Mouse (Mus musculus): ENCODE measurements around the gene Cyp1a2. TPM values are rescaled to one million over a fixed set of nuclear protein-coding genes. Genes with fewer than 3 reads are reported as not detected.
A peak's percentile ranks its signal among the peaks of the same experiment; 100 is the strongest.

Gene Cyp1a2
- polyA plus RNA-seq, 1 experiment from 2014 or later: not detected

DNA sequence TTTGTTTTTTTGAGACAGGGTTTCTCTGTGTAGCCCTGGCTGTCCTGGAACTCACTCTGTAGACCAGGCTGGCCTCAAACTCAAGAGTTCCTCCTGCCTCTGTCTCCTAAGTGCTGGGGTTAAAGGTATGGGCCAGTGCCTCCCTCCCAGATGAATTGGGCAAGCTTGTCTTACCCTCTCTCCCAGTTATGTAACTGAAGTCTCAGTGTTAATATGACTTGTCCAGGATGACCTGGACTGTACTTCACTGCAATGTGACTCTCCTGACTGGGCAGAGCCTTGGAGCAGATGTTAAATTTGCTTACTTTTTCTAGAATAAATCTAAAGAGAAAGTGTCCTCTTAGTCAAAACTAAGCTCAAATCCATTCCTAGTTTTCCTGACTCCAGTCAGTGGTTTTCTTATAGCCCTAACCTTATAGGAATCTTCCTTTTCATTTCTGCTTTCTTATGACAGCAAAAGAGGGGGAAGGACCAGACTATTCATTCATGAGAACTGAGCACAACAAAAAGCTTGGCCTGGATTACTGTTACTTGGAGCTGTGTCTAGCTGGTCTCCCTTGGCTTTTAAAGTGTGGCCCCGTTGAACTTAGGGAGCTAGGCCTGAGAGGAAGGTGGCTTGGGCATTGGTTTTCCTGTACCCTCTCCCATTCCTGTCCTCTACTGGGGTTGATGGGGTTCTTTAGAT, 15.1 kb upstream of the Cyp1a2 start:
- ATAC-seq: no peak
- no peak overlapping the region for H3K4me2 ChIP-seq (replicated peaks)
- H3K36me3 ChIP-seq: no peaks in the 10 kb centered on the region
- H3K4me1 ChIP-seq (replicated peaks): peaks cover 14% of the 10 kb centered on the region
- H3K27ac ChIP-seq: no peak overlapping the region
- WGBS: 72% methylated on average over 1 of the region's 1 CpGs
- H3K9me3 ChIP-seq: no peaks in the 10 kb centered on the region
- peaks cover 43% of the 10 kb centered on the region for H3K27me3 ChIP-seq
- H3K4me3 ChIP-seq (replicated peaks): no peak overlapping the region
- H3K9ac ChIP-seq (replicated peaks): no peak overlapping the region

DNA sequence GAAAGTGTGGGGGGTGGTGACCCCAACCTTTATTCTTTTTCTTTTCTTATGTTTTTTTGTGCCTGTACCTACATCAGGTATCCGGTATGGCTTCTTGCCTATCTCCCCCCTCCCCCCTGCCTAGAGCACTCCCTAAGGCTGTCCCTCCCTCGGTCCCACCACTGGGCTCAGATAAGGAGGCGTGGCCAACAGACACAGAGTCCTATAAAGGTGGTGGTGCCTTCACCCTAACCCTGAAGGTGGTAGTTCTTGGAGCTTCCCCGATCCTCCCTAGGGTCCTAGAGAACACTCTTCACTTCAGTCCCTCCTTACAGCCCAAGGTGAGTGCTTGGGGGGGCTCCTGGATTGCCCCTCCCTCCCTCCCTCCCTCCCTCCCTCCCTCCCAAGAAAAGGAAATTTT, 13.9 kb upstream of the Cyp1a2 start:
- WGBS: 21% methylated on average over 4 of the region's 4 CpGs
- H3K9ac ChIP-seq (replicated peaks): no peak overlapping the region
- no peaks in the 10 kb centered on the region for H3K9me3 ChIP-seq
- H3K4me3 ChIP-seq (replicated peaks): no peak overlapping the region
- peaks cover 43% of the 10 kb centered on the region for H3K27me3 ChIP-seq
- peaks cover 14% of the 10 kb centered on the region for H3K4me1 ChIP-seq (replicated peaks)
- no peaks in the 10 kb centered on the region for H3K36me3 ChIP-seq
- no peak overlapping the region for H3K27ac ChIP-seq
- ATAC-seq: 0 out of 2 replicates have a peak, but pooled peaks have one; percentile 27
- no peak overlapping the region for H3K4me2 ChIP-seq (replicated peaks)

DNA sequence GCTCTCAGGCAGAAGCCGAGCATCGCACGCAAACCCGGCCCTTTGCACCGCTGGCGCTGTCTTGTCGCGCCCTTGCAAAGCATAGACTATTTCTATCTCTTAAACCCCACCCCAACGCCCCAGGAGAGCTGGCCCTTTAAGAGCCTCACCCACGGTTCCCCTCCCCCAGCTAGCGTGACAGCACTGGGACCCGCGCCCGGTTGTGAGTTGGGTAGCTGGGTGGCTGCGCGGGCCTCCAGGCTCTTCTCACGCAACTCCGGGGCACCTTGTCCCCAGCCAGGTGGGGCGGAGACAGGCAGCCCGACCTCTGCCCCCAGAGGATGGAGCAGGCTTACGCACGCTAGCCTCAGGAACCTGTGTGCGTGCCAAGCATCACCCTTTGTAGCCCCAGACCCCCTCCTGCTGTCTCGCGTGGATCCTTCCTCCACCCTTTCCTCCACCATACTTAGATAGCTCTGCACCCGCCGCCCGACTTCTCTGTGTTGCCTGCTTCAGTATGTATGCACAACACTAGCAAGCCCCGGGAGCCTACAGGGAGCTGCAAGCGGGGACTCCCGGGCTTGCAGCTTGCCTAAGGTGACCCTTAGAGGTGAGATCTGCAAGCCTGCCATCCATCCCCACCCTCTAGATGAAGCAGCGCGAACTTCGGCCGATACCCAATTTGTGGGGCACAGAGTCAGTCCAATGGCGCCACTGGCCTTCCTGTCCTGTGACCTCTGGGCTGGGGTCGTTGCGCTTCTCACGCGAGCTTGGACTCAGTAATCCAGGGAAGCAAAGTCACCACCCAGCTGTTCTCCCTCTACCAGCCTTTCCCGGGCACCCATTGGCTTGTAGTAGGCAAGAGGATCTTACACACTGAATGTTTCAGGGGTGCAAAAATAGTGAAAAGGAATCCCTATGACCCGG, 13.1 kb upstream of the Cyp1a2 start:
- WGBS: 1% methylated on average over 42 of the region's 42 CpGs

DNA sequence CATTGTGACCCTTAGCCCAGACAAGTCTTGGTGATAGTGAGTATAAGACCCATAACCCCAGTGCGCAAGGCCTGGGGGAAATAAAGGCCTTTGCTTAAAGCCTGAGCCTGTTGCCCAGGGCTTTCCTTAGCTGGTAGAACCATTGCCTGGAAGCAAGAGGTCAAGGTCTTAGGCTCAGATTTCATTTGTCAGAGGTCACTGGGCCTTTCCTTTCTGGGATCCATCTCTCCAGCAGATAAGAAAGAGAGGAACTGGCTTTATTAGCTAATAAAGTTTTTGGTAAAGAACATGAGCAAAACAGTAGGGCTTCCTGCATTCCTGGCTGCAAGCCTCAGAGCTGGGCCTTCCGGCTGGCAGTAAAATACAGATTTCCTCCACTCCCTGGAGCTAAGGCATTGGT, 10.6 kb upstream of the Cyp1a2 start:
- no peak for ATAC-seq

More for the DNA sequence above, 13.1 kb upstream of the Cyp1a2 start:
- peak overlapping the region; percentile 77 for H3K4me2 ChIP-seq (replicated peaks)
- H3K9ac ChIP-seq (replicated peaks): peak overlapping the region; percentile 71
- ATAC-seq: peak; percentile 72
- H3K4me1 ChIP-seq (replicated peaks): peaks cover 14% of the 10 kb centered on the region
- H3K36me3 ChIP-seq: no peaks in the 10 kb centered on the region
- H3K27me3 ChIP-seq: peaks cover 43% of the 10 kb centered on the region
- no peaks in the 10 kb centered on the region for H3K9me3 ChIP-seq
- H3K4me3 ChIP-seq (replicated peaks): peak overlapping the region; percentile 49
- no peak overlapping the region for H3K27ac ChIP-seq

DNA sequence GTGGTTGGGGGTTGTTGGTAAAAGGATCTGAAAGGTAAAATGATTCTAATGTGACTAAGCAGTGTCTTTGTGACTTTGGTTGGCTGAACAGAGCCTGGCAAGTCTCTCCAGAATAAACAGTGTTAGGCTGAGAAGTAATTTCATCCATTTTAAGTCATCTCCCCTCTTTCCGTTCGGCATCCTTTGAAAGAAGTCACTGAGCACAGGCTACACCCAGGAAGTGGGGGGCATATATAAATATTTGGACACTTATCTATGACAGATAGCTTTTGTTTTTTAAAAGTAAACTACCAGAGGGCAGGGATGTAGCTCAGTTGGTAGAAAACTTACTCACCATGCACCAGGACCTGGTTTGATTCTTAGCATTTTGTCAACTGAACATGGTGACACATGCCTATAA, 5.1 kb upstream of the Cyp1a2 start:
- Histone ChIP-seq H3K4me2 (replicated peaks) (no peak overlapping the region), H3K4me3 (replicated peaks) (no peak overlapping the region), H3K9me3 (no peaks in the 10 kb centered on the region), H3K36me3 (no peaks in the 10 kb centered on the region), H3K9ac (replicated peaks) (no peak overlapping the region), H3K27me3 (no peaks in the 10 kb centered on the region), H3K4me1 (replicated peaks) (no peaks in the 10 kb centered on the region), H3K27ac (no peak overlapping the region)
- no peak for ATAC-seq
- 91% methylated on average over 2 of the region's 2 CpGs for WGBS

More for the DNA sequence above, 10.6 kb upstream of the Cyp1a2 start:
- Histone ChIP-seq H3K9me3 (no peaks in the 10 kb centered on the region), H3K4me2 (replicated peaks) (no peak overlapping the region), H3K27me3 (peaks cover 43% of the 10 kb centered on the region), H3K4me1 (replicated peaks) (peaks cover 14% of the 10 kb centered on the region), H3K4me3 (replicated peaks) (no peak overlapping the region), H3K36me3 (no peaks in the 10 kb centered on the region), H3K9ac (replicated peaks) (no peak overlapping the region), H3K27ac (no peak overlapping the region)
- 94% methylated on average over 2 of the region's 2 CpGs for WGBS

DNA sequence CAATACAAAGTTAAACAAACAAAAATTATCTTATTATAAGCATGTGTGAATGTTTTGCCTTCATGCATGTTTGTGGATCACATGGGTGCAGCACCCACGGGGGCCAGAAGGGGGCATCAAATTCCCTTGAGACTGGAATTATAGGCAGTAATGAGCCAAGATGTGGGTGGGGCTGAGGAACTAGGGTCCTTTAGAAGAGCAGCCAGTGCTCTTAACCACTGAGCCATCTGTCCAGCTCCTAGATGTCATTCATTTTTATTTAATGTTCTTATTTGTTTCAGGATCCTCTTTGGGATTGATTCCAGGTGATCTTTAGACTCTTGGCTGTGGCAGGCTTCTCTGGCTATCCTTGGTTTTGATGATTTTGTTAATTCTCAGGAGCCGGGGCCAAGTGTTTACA, 4.7 kb upstream of the Cyp1a2 start:
- Histone ChIP-seq H3K27me3 (no peaks in the 10 kb centered on the region), H3K27ac (no peak overlapping the region), H3K36me3 (no peaks in the 10 kb centered on the region), H3K4me1 (replicated peaks) (no peaks in the 10 kb centered on the region), H3K4me2 (replicated peaks) (no peak overlapping the region), H3K9me3 (no peaks in the 10 kb centered on the region), H3K4me3 (replicated peaks) (no peak overlapping the region), H3K9ac (replicated peaks) (no peak overlapping the region)
- no peak for ATAC-seq
- WGBS: 60% methylated on average over 2 of the region's 2 CpGs

DNA sequence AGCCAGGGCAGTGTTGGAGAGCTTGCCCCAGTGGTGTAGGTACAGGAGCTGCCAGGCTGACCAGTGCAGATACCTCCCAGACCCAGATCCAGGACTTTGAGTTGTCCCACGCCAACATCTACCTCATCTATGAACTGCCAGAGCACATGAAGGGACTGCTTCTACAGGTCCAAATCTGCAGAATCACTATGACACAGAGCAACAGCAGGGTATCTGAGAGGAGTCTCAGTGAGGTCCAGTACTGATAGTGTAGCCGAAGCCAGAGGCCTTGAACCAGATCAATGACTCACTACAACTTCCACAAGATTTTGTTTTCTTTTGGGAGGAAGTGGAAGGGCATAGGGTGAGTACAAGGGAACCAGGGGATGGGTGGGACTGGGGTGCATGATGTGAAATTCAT, 4.2 kb upstream of the Cyp1a2 start, which contains the start of gene Cyp1a1:
Gene Cyp1a1 (plus strand): TSS at position 178 of the 400 bp plus-strand sequence.
- no peak for ATAC-seq
- Histone ChIP-seq H3K27me3 (no peaks in the 10 kb centered on the region), H3K36me3 (no peaks in the 10 kb centered on the region), H3K9me3 (no peaks in the 10 kb centered on the region), H3K4me1 (replicated peaks) (no peaks in the 10 kb centered on the region), H3K9ac (replicated peaks) (no peak within 1 kb of the TSS), H3K4me3 (replicated peaks) (no peak within 1 kb of the TSS), H3K27ac (no peak within 1 kb of the TSS), H3K4me2 (replicated peaks) (no peak within 1 kb of the TSS)
- 88% methylated on average over 2 of the region's 2 CpGs for WGBS

DNA sequence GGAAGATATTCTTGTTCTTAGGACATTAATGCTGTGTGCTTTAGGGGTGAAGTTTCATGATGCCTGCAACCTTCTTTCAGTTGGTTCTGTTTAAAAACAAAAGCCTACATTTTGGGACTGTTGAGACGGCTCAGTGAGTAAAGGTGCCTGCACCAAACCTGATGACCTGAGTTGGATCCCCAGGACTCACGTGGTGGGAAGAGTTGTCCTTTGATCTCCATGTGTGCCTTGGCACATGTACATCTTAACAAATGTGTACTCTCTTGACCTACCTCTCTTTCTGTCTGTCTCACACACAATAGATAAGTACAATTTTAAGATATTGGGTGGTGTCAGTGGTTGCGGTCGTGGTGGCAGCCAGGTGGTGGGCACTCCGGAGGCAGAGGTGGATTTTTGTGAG, 2.5 kb upstream of the Cyp1a2 start:
- H3K9me3 ChIP-seq: no peaks in the 10 kb centered on the region
- 90% methylated on average over 5 of the region's 5 CpGs for WGBS

DNA sequence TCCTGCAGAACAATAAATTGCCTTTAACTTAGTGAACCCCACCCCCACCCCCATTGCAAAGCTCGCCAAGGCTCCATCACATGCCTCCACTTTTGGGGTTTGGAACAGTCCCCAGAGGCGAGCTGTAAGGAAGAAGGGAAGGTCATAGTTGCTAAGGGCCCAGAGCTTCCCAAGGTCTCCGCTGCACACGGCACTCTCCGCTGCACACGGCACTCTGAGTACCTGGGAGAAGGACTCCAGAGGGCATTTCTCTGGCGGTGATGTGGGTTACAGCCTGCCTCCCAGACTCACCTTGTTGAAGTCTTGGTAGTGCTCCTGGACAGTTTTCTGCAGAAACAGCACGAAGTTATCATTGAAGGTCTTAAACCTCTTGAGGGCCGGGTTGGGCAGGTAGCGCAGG, 2.1 kb downstream of the Cyp1a2 start:
- H3K9ac ChIP-seq (replicated peaks): no peak overlapping the region
- no peak overlapping the region for H3K4me2 ChIP-seq (replicated peaks)
- WGBS: 84% methylated on average over 10 of the region's 10 CpGs

More for the DNA sequence above, 2.5 kb upstream of the Cyp1a2 start:
- no peak overlapping the region for H3K9ac ChIP-seq (replicated peaks)
- no peak overlapping the region for H3K27ac ChIP-seq
- H3K36me3 ChIP-seq: no peaks in the 10 kb centered on the region
- no peak overlapping the region for H3K4me3 ChIP-seq (replicated peaks)
- H3K4me1 ChIP-seq (replicated peaks): no peaks in the 10 kb centered on the region
- ATAC-seq: no peak
- H3K27me3 ChIP-seq: no peaks in the 10 kb centered on the region
- no peak overlapping the region for H3K4me2 ChIP-seq (replicated peaks)

DNA sequence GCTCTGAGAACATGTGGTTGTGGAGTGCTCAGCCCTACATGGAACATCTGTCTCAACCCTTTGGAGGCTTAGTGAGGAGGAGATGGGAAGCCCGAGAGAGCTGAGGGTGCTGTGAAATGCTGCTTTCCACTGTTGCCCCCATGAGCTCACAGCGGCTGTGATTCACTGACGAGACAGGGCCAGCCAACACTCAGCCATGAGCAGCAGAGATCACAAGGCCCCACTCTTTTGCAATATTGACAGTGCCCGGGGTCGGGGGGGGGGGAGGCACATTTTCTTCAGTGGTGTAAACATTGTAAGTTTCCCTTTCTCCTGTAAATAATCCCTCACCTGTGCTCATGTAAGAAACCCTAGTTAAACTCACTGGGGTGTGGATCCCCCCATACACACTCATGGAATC, 12.0 kb downstream of the Cyp1a2 start:
- H3K27ac ChIP-seq: no peak overlapping the region
- WGBS: 87% methylated on average over 5 of the region's 5 CpGs
- no peak for ATAC-seq

More for the DNA sequence above, 2.1 kb downstream of the Cyp1a2 start:
- Histone ChIP-seq H3K27ac (no peak overlapping the region), H3K36me3 (no peaks in the 10 kb centered on the region), H3K27me3 (no peaks in the 10 kb centered on the region), H3K9me3 (no peaks in the 10 kb centered on the region), H3K4me3 (replicated peaks) (no peak overlapping the region), H3K4me1 (replicated peaks) (no peaks in the 10 kb centered on the region)
- ATAC-seq: no peak

DNA sequence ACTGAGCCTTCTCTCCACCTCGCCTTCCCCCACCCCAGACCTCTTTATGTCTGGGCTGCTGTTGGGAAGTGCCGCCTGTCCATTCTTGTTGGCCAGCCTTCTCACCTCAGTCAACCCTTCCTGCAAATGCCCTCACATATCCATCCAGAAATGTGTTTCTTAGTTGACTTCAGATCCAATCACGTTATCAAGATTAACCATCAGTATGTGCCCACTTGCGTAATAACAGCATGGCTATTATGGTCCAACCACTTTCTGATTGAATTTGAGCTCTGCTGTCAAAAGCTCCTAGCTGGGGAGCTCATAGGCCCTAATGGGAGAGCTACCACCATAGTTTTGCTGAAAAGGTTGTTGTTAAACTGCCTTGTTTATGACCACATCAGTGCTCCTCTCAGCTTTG, 12.5 kb downstream of the Cyp1a2 start:
- Histone ChIP-seq H3K9ac (replicated peaks) (no peak overlapping the region), H3K27ac (no peak overlapping the region), H3K36me3 (no peaks in the 10 kb centered on the region), H3K4me2 (replicated peaks) (no peak overlapping the region), H3K4me1 (replicated peaks) (no peaks in the 10 kb centered on the region), H3K27me3 (no peaks in the 10 kb centered on the region), H3K4me3 (replicated peaks) (no peak overlapping the region), H3K9me3 (no peaks in the 10 kb centered on the region)
- WGBS: 85% methylated on average over 4 of the region's 4 CpGs
- no peak for ATAC-seq

More for the DNA sequence above, 12.0 kb downstream of the Cyp1a2 start:
- Histone ChIP-seq H3K27me3 (no peaks in the 10 kb centered on the region), H3K4me1 (replicated peaks) (no peaks in the 10 kb centered on the region), H3K4me2 (replicated peaks) (no peak overlapping the region), H3K36me3 (no peaks in the 10 kb centered on the region), H3K9me3 (no peaks in the 10 kb centered on the region), H3K4me3 (replicated peaks) (no peak overlapping the region), H3K9ac (replicated peaks) (no peak overlapping the region)

DNA sequence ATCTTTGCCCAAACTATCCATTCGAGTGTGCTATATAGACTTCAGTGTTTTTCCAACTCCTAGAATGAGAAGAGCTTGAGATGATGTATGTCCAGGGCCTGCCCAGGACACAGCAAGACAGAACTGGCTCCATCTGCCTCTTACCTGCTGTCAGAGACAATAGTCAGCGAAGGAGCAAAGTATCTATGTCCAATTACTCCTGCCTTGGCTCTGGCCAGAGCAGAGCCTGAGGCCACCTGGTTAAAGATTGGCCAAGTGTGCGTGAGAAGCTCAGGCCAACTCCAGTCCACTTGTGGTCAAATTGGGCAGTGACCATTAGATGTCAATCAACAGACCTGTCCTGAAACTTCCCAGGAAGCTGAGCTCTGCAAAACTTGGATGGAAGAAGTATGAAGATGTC, 13.9 kb downstream of the Cyp1a2 start:
- Histone ChIP-seq H3K9ac (replicated peaks) (no peak overlapping the region), H3K36me3 (no peaks in the 10 kb centered on the region), H3K4me1 (replicated peaks) (no peaks in the 10 kb centered on the region), H3K27ac (no peak overlapping the region), H3K4me2 (replicated peaks) (no peak overlapping the region), H3K27me3 (no peaks in the 10 kb centered on the region), H3K9me3 (no peaks in the 10 kb centered on the region), H3K4me3 (replicated peaks) (no peak overlapping the region)
- WGBS: 83% methylated on average over 3 of the region's 3 CpGs
- no peak for ATAC-seq

All from midbrain, embryonic 13.5 days (tissue).